Mouse (Mus musculus) mouse embryonic stem cell (cell line): ENCODE data around the gene Osbpl7.

Source experiments
- in situ Hi-C, 2 experiments: fragments of 300-500 bp; cut with MboI; formaldehyde crosslinking; loops; 1 replicate in 1 of 2; 3 replicates in 1 of 2; pipeline ENCODE4 v1.14.3; 2019 to 2020; ENCODE audit warnings: low sequenced_read_pairs in 2 of 2, low pct_unique_long_range_greater_than_20kb in 1 of 2, mixed read lengths in 1 of 2; ENCODE audit not compliant: unreplicated experiment in 1 of 2

The Osbpl7 gene

DNA sequence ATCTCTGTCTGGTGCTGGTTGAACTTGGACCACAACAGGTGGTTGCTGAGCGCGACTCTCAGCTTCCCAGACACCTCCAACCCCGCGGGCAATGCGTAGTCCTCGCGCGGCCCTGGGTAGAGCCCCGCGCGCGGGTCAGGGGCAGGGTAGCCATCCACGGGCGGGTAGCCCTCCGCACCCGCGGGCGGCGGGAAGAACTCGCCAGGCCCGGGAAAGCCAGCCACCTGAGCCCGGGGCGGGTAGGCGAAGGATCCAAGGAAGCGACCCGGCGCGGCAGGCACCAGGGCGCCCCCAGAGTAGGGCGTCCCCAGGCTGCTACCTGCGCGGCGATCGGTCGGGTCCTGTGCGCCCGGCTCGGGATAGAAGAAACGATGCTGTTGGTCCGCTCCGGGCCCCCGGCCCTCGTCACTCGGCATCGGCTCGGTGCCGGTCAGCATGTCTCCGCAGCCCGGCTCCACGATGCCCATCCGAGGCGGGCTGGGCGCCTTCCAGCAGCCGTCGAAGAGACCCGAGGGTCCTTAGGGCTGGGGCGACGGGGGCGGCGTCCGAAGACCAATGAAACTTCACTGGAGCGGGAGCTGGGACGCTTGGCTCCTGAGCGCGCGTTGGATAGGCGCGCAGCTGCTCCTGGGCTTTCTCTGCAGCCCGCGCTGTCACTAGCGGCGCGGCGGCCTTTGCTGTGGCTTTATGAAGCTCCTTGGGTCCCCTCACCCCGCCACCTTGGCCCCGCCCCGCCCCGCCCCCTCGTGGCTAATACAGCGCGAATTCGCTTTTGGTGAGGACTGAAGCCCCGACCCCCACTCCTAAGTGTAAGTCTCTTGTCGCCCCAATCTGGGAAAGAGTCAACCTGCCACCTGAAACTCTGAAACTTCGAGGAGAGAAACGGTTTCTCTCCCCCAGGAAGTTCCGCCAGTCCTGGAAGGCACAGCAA lies 64.5 kb downstream of the Osbpl7 start, which contains the start of gene Tbx21:
Gene Tbx21 (minus strand): TSS at position 661 of the 931 bp plus-strand sequence.
- in situ Hi-C loops: no loop called here

- in situ Hi-C loops: no loop called here
Measured at GRCm38 (mm10) chr11:97115797-97116196, 65.4 kb downstream of the Osbpl7 start.
